In genomic region chr4:129785178-129785577, GRCm38 (mm10) we compare ENCODE assay signal across 9 mouse cellular contexts. TPM values are rescaled to one million over a fixed set of nuclear protein-coding genes. Genes with fewer than 3 reads are reported as not detected.
A peak's percentile ranks its signal among the peaks of the same experiment; 100 is the strongest.
DNase-seq lines count a peak whose midpoint lies in the region; ATAC-seq and TF ChIP-seq lines count a peak whose summit lies in the region.
"Had no signal": no experiment of that assay in that cellular context is flagged by ENCODE, and none has a peak within 500 bp of the region (broad histone marks: within the 10 kb centered on the region; RNA-seq: fewer than 3 reads in every experiment).

No protein-coding gene starts in this region.

- no peak overlapping the region for H3K9ac ChIP-seq in liver, embryonic 13.5 days
- H3K9ac ChIP-seq: liver, embryonic 15.5 days had no signal

- TF ChIP-seq CTCF in G1E (IDR thresholded peaks at IDR 0.05; ENCODE audit: low read depth, low read length), result peak; percentile 84

- 2% methylated on average over 4 of the region's 4 CpGs for WGBS in liver, embryonic 13.5 days (ENCODE audit: insufficient replicate concordance)

- H3K27me3 ChIP-seq in G1E (ENCODE audit: insufficient read depth, low read length), result peaks cover 8% of the 10 kb centered on the region; the same call in 1 of the 2 replicates
- H3K27me3 ChIP-seq in liver, embryonic 13.5 days, result no peaks in the 10 kb centered on the region
- H3K27me3 ChIP-seq: liver, embryonic 15.5 days had no signal

- ATAC-seq in cerebellum, adult (ENCODE audit: insufficient number of reproducible peaks, low FRiP score, low TSS enrichment), result no peak
- ATAC-seq in G1E (ENCODE audit: extremely low read depth, insufficient number of reproducible peaks, low FRiP score, poor library complexity, severe bottlenecking), result no peak
- ATAC-seq in liver, embryonic 13.5 days (ENCODE audit: low read depth), result no peak

- peak; percentile 68 for DNase-seq in cerebellum, adult 11 months
- DNase-seq in G1E (ENCODE audit: low spot score), result peak; percentile 47
- peak; percentile 46 for DNase-seq in cerebellum, adult 11-12 months
- DNase-seq in frontal cortex, postnatal 36 days (ENCODE audit: low spot score in 2 of 2), result peak; percentile 63 to 87
- peak; percentile 80 for DNase-seq in kidney, postnatal 10 days
- peak; percentile 53 for DNase-seq in liver, embryonic 13.5 days
- DNase-seq in retina, adult 2 months (ENCODE audit: low read depth, low spot score), result peak; percentile 77

- H3K36me3 ChIP-seq in G1E (replicated peaks), result no peaks in the 10 kb centered on the region
- no peaks in the 10 kb centered on the region for H3K36me3 ChIP-seq in liver, embryonic 13.5 days
- H3K36me3 ChIP-seq: liver, embryonic 15.5 days had no signal

- H3K4me1 ChIP-seq in G1E (ENCODE audit: insufficient read depth, low read depth, low read length), result peaks cover 24% of the 10 kb centered on the region
- 0 out of 2 replicates have a peak, but pooled peaks cover 6% of the 10 kb centered on the region for H3K4me1 ChIP-seq in liver, embryonic 13.5 days (replicated peaks)

- H3K9me3 ChIP-seq in G1E (replicated peaks), result peaks cover 3% of the 10 kb centered on the region
- H3K9me3 ChIP-seq in liver, embryonic 13.5 days (replicated peaks), result no peaks in the 10 kb centered on the region
- H3K9me3 ChIP-seq: liver, embryonic 15.5 days had no signal

- no peak overlapping the region for H3K4me2 ChIP-seq in liver, embryonic 13.5 days
- H3K4me2 ChIP-seq: liver, embryonic 15.5 days had no signal

- no peak overlapping the region for H3K4me3 ChIP-seq in G1E (ENCODE audit: low read depth, low read length)
- no peak overlapping the region for H3K4me3 ChIP-seq in liver, embryonic 13.5 days (replicated peaks)
- H3K4me3 ChIP-seq: liver, embryonic 15.5 days had no signal

- no peak overlapping the region for H3K27ac ChIP-seq in liver, embryonic 13.5 days
- H3K27ac ChIP-seq: liver, embryonic 15.5 days had no signal

RNA-seq across cellular contexts. Expression of gene Ptp4a2, which starts 25.8 kb away (rescaled TPM):
- total RNA-seq in G1E (2014; fragmentation: Nextera tagmentation), result 712 and 801 TPM in 2 replicates
- 371 and 464 TPM in 2 replicates for total RNA-seq in G1E (2017)
- polyA plus RNA-seq in G1E (2012), result 37.5 and 45.6 TPM in 2 replicates
- 236 and 269 TPM in 2 replicates for polyA plus RNA-seq in liver, embryonic 13.5 days (2015; fragmentation: Nextera tagmentation; extraction: Ambion mirVana)

RNA-seq across cellular contexts. Expression of gene Khdrbs1, which starts 43.1 kb away (rescaled TPM):
- total RNA-seq in G1E (2014; fragmentation: Nextera tagmentation) (133 and 137 TPM in 2 replicates), G1E (2017) (72.6 and 87.2 TPM in 2 replicates)
- polyA plus RNA-seq in G1E (2012), result 260 and 353 TPM in 2 replicates
- polyA plus RNA-seq in liver, embryonic 13.5 days (2015; fragmentation: Nextera tagmentation; extraction: Ambion mirVana), result 37.6 and 41.5 TPM in 2 replicates
